Mouse (Mus musculus) testis, adult 2 months (tissue): ENCODE measurements around the gene Abca8a. TPM values are rescaled to one million over a fixed set of nuclear protein-coding genes. Genes with fewer than 3 reads are reported as not detected.
"Not testable (repeated sequence)": the region's sequence is repeated elsewhere in the genome, so short reads cannot be mapped to it uniquely, and the experiment has no call there.

ENCODE experiments used
- H3K27ac ChIP-seq: fragments of 200-500 bp; 2 replicates; pipeline ENCODE4 v1.5.1; 2012; ENCODE audit warnings: low read depth, low read length; ENCODE audit not compliant: control insufficient read depth, insufficient read depth
- H3K27me3 ChIP-seq: fragments of 200-500 bp; 2 replicates; pipeline ENCODE4 v1.6.1; 2012; ENCODE audit warnings: mild to moderate bottlenecking, low read length, moderate library complexity; ENCODE audit not compliant: control insufficient read depth, insufficient read depth
- H3K36me3 ChIP-seq: fragments of 200-500 bp; 2 replicates; pipeline ENCODE4 v1.6.1; 2012; ENCODE audit warnings: mild to moderate bottlenecking, low read length; ENCODE audit not compliant: control insufficient read depth, insufficient read depth
- H3K4me1 ChIP-seq: fragments of 200-500 bp; 2 replicates; pipeline ENCODE4 v1.6.1; 2012; ENCODE audit warnings: low read length; ENCODE audit not compliant: control insufficient read depth, insufficient read depth
- H3K4me3 ChIP-seq: fragments of 200-500 bp; 2 replicates; pipeline ENCODE4 v1.5.1; 2012; ENCODE audit warnings: low read depth, mild to moderate bottlenecking, low read length, moderate library complexity, mixed read lengths; ENCODE audit not compliant: control insufficient read depth
- CTCF ChIP-seq: fragments of 200-500 bp; IDR thresholded peaks from 2 replicates; pipeline ENCODE4 v1.5.1; 2012; ENCODE audit warnings: low read depth, mild to moderate bottlenecking, inconsistent platforms, low read length, moderate library complexity; ENCODE audit not compliant: control insufficient read depth, insufficient read depth, insufficient replicate concordance
- POLR2A ChIP-seq: fragments of 200-500 bp; IDR thresholded peaks from 2 replicates; pipeline ENCODE4 v1.6.1; 2012; ENCODE audit warnings: low read depth, mild to moderate bottlenecking, inconsistent platforms, low read length, moderate library complexity; ENCODE audit not compliant: control insufficient read depth
- polyA plus RNA-seq: library from polyadenylated mRNA; depleted of rRNA; stranded (reverse); fragments of >200 nt; gene quantifications from 2 replicates; pipeline ENCODE4 v1.2.3, GENCODE M21; 2012

Abca8a gene
- polyA plus RNA-seq, 1 experiment = 2.7 TPM

- Histone ChIP-seq H3K27me3 (no peaks in the 10 kb centered on the region), H3K36me3 (no peaks in the 10 kb centered on the region), H3K4me3 (no peak overlapping the region), H3K27ac (no peak overlapping the region), H3K4me1 (no peaks in the 10 kb centered on the region)
- TF ChIP-seq POLR2A (no peak), CTCF (no peak)
Measured at GRCm38 (mm10) chr11:110010836-110011546, 84.8 kb downstream of the Abca8a start.

- no peak for TF ChIP-seq POLR2A
- no peak for TF ChIP-seq CTCF
- Histone ChIP-seq H3K4me1 (peaks cover 4% of the 10 kb centered on the region), H3K4me3 (peak within 1 kb of the TSS; percentile 55), H3K27ac (peak within 1 kb of the TSS; percentile 17; the same call in 1 of the 2 replicates), H3K27me3 (no peaks in the 10 kb centered on the region), H3K36me3 (no peaks in the 10 kb centered on the region)
Measured at GRCm38 (mm10) chr11:109995624-109996023, 100.2 kb downstream of the Abca8a start, which contains the start of gene Abca8b. TSS of gene Abca8b (minus strand) at chr11:109995845.

DNA sequence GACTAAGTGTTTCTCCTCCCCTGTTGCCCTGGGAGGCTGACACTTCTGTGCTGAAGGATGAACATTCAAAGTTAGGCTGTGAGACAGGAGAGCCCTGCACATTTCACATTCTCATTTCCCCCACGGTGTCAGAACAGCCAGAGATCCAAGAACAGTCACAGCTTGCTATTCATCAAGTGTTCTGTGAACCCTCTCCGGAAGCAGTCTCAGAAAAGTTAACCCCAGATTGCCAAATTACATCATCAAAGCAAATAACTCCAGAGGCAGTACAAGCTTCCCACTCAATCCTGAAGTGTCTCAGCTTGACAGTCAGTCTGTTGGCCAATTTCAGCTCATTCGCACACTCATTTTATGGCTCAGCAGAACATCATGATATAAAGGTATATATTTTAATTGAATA is 100.8 kb downstream of the Abca8a start:
- H3K27me3 ChIP-seq = no peaks in the 10 kb centered on the region
- H3K27ac ChIP-seq = no peak overlapping the region
- no peak overlapping the region for H3K4me3 ChIP-seq
- H3K4me1 ChIP-seq = peaks cover 4% of the 10 kb centered on the region
- TF ChIP-seq CTCF = no peak
- TF ChIP-seq POLR2A = no peak
- H3K36me3 ChIP-seq = no peaks in the 10 kb centered on the region

DNA sequence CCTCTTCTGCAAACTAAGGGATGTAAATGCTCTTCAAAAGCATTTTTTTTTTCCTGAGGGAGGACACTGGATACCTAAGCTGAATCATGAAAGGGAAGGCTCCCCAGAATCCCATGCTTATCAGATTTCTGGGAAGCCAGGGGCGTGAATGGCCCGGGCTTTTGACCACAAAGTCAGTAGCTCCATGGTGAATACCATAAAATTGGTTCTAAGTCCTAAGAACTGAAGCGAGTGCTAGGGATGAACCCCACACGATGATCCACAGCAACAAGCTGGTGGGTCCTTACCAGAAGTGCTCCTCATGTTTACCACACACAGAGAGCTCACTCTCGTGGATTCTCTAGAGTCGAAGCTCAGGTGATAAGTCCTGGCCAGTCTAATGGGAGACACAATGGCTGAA is 101.8 kb downstream of the Abca8a start:
- Histone ChIP-seq H3K36me3 (no peaks in the 10 kb centered on the region), H3K27me3 (no peaks in the 10 kb centered on the region), H3K27ac (no peak overlapping the region), H3K4me1 (peaks cover 4% of the 10 kb centered on the region), H3K4me3 (no peak overlapping the region)
- TF ChIP-seq CTCF (no peak), POLR2A (no peak)

DNA sequence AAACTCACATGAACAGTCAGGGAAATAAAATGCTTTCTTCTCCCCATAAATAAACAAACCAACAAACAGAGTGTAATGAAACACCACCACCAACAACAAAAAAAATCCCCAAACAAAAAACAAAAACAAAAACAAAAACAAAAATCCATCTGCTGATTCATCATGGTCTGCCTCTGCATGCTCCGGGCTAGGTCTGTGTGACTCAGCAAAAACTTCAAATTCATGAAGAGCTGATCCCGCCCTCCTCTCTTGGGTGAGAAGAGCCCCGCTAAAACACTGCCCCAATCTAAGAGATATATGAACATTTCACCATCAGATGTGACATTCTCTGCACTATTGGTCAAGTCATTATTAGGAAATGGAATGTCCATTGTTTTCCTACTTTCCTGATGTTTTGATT is 104.5 kb downstream of the Abca8a start:
- H3K27ac ChIP-seq = no peak overlapping the region
- H3K27me3 ChIP-seq = no peaks in the 10 kb centered on the region
- TF ChIP-seq CTCF = no peak
- TF ChIP-seq POLR2A = no peak
- no peak overlapping the region for H3K4me3 ChIP-seq
- H3K4me1 ChIP-seq = peaks cover 4% of the 10 kb centered on the region
- no peaks in the 10 kb centered on the region for H3K36me3 ChIP-seq

DNA sequence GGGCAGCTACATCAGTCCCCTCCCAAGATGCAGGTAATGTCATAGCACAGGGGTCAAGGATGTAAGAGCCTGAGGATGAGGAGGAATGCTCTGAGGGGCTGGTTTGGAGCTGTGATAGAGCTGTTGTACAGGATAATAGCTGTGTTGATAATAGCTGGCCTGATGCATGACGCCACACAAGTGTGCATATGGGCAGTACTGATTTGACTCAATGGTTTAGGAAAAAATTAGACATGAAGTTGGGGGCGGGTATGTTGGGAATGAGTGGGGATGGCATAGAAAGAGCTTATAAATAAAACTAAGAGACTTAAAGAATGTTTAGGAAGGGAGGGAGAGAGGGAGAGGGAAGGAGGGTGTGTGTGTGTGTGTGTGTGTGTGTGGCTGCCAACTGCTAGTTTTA is 105.5 kb downstream of the Abca8a start:
- no peak for TF ChIP-seq POLR2A
- no peak for TF ChIP-seq CTCF
- no peak overlapping the region for H3K27ac ChIP-seq
- no peaks in the 10 kb centered on the region for H3K4me1 ChIP-seq
- H3K4me3 ChIP-seq = no peak overlapping the region
- H3K36me3 ChIP-seq = no peaks in the 10 kb centered on the region
- H3K27me3 ChIP-seq = no peaks in the 10 kb centered on the region

GRCm38 (mm10) chr11:109988164-109988563 is 107.6 kb downstream of the Abca8a start:
- TF ChIP-seq CTCF = no peak
- Histone ChIP-seq H3K4me1 (no peaks in the 10 kb centered on the region), H3K4me3 (no peak overlapping the region), H3K27me3 (no peaks in the 10 kb centered on the region), H3K36me3 (no peaks in the 10 kb centered on the region), H3K27ac (no peak overlapping the region)

GRCm38 (mm10) chr11:109987460-109988072 is 108.2 kb downstream of the Abca8a start:
- H3K4me3 ChIP-seq, H3K27me3 ChIP-seq, H3K36me3 ChIP-seq, H3K27ac ChIP-seq, H3K4me1 ChIP-seq: not testable (repeated sequence)
